Mouse (Mus musculus) midbrain, embryonic 12.5 days (tissue): ENCODE measurements at regions not wholly inside any gene's neighbourhood (a gene's known extent, or its start where the extent isn't known, plus 50 kb on each side); places are given as distances from the start of the nearest gene placed in this dataset.

Experiments used
- ATAC-seq: fragments of 200-750 bp; cut with Nextera tagmentation; 2 replicates; pipeline ENCODE4 v1.8.0; 2017; ENCODE audit warnings: low read depth, moderate TSS enrichment, moderate library complexity; ENCODE audit not compliant: low FRiP score
- H3K27ac ChIP-seq: fragments of 300-500 bp; sonication (generic); replicated peaks from 2 replicates; pipeline ENCODE4 v1.5.1; 2016; ENCODE audit warnings: mild to moderate bottlenecking
- H3K27me3 ChIP-seq: fragments of 300-500 bp; sonication (generic); 2 replicates; pipeline ENCODE4 v1.6.1; 2016; ENCODE audit warnings: mild to moderate bottlenecking
- H3K36me3 ChIP-seq: fragments of 300-500 bp; sonication (generic); 2 replicates; pipeline ENCODE4 v1.6.1; 2016
- H3K4me1 ChIP-seq: fragments of 300-500 bp; sonication (generic); 2 replicates; pipeline ENCODE4 v1.6.1; 2016
- H3K4me2 ChIP-seq: fragments of 300-500 bp; sonication (generic); replicated peaks from 2 replicates; pipeline ENCODE4 v1.6.1; 2016; ENCODE audit warnings: mild to moderate bottlenecking, moderate library complexity
- H3K4me3 ChIP-seq: fragments of 300-500 bp; sonication (generic); 2 replicates; pipeline ENCODE4 v1.5.1; 2016; ENCODE audit warnings: mild to moderate bottlenecking
- H3K9ac ChIP-seq: fragments of 300-500 bp; sonication (generic); replicated peaks from 2 replicates; pipeline ENCODE4 v1.6.1; 2016; ENCODE audit warnings: mild to moderate bottlenecking, moderate library complexity
- H3K9me3 ChIP-seq: fragments of 300-500 bp; sonication (generic); 2 replicates; pipeline ENCODE4 v1.6.1; 2016; ENCODE audit warnings: mild to moderate bottlenecking
- WGBS: fragments of 180-500 bp; shearing (Covaris S2); methylation state at CpG from one replicate; pipeline ENCODE4 v1.1.7; 2016; 5-methylcytosine and 5-hydroxymethylcytosine counted together

DNA sequence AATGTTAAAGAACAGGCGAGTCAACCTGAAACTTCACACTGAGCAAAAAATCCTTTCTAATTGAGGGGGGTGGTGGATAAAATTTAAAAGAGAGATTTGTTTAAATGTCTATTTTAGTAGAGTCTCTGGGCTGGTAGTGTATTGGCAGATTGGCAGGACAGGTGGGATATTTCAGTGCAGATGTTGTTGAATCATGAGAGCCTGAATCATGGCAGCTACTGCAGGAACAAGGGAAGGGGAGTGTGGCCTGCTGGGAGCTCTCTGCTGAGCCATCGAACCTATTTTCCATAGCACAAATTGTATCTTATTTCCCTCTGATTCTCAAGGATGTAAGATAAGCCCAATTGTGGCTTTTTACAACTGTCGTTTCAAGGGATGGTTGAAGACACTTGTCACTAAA, 760.0 kb upstream of the Lrrc6 start:
- Histone ChIP-seq H3K4me1 (no peaks in the 10 kb centered on the region), H3K36me3 (no peaks in the 10 kb centered on the region), H3K27ac (no peak overlapping the region), H3K4me2 (no peak overlapping the region), H3K9me3 (no peaks in the 10 kb centered on the region), H3K27me3 (no peaks in the 10 kb centered on the region), H3K4me3 (no peak overlapping the region), H3K9ac (no peak overlapping the region)
- ATAC-seq, result no peak
- WGBS, result 74% methylated on average over 3 of the region's 3 CpGs

GRCm38 (mm10) chr15:67249147-67249546, 748.4 kb upstream of the Lrrc6 start:
- H3K4me1 ChIP-seq, result peaks cover 19% of the 10 kb centered on the region
- H3K36me3 ChIP-seq, result no peaks in the 10 kb centered on the region
- H3K27ac ChIP-seq, result no peak overlapping the region
- H3K4me2 ChIP-seq, result no peak overlapping the region
- H3K9ac ChIP-seq, result no peak overlapping the region
- WGBS, result 36% methylated on average over 4 of the region's 4 CpGs
- H3K27me3 ChIP-seq, result no peaks in the 10 kb centered on the region; the same call in 1 of the 2 replicates
- no peak overlapping the region for H3K4me3 ChIP-seq
- no peaks in the 10 kb centered on the region for H3K9me3 ChIP-seq
- ATAC-seq, result no peak

DNA sequence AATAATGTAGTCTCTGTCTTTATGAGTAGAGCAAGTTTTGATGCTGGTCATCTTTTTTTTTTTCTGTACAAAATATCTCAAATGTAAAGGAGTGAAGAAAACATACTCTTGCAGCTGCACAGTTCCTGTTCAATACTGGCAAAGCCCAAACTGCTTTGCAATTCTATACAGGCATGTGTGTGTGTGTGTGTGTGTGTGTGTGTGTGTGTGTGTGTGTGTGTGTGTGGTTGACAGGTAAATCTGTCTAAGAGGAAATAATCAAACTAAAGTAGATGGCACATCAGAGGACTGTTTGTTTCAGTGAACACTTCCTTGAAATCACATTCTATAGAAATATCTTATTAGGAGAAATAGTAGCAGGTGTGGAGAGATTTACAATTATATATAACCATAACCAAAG, 747.8 kb upstream of the Lrrc6 start:
- H3K27ac ChIP-seq, result no peak overlapping the region
- no peaks in the 10 kb centered on the region for H3K36me3 ChIP-seq
- no peaks in the 10 kb centered on the region; the same call in 1 of the 2 replicates for H3K27me3 ChIP-seq
- H3K4me3 ChIP-seq, result no peak overlapping the region
- peaks cover 19% of the 10 kb centered on the region for H3K4me1 ChIP-seq
- H3K9me3 ChIP-seq, result no peaks in the 10 kb centered on the region
- H3K4me2 ChIP-seq, result no peak overlapping the region
- H3K9ac ChIP-seq, result no peak overlapping the region
- ATAC-seq, result no peak

DNA sequence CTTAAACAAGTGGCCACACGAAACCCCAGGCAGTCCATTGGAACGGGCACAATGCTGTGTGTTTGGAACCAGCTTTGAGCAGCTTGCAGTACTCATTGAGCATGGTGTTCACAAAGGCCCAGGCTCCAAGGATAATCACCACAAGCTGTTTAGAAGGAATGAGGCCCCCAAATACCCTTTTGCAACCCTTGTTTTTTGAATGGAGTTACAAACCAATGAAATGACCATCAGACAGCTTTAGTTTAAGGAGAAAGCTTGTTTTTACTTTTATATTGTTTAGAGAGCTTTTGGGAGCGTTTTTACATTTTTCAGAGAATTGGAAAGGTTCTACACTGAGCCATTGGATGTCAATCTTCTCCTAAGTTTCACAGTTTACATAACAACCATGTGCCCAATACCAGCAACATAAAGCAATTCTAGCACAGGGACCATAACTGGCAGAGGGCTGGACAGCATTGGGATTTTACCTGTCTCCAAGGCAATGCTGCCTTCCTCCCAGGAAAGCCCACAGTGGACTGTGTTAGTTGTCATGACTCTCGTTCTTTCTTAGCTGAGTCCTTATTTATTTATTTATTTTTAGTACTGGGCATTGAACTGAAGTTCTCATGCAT, 745.1 kb upstream of the Lrrc6 start:
- Histone ChIP-seq H3K27ac (no peak overlapping the region), H3K36me3 (no peaks in the 10 kb centered on the region), H3K9me3 (no peaks in the 10 kb centered on the region), H3K9ac (no peak overlapping the region), H3K4me3 (no peak overlapping the region), H3K4me1 (peaks cover 19% of the 10 kb centered on the region), H3K4me2 (no peak overlapping the region), H3K27me3 (no peaks in the 10 kb centered on the region; the same call in 1 of the 2 replicates)
- peak; percentile 85 for ATAC-seq
- WGBS, result 30% methylated on average over 4 of the region's 4 CpGs

DNA sequence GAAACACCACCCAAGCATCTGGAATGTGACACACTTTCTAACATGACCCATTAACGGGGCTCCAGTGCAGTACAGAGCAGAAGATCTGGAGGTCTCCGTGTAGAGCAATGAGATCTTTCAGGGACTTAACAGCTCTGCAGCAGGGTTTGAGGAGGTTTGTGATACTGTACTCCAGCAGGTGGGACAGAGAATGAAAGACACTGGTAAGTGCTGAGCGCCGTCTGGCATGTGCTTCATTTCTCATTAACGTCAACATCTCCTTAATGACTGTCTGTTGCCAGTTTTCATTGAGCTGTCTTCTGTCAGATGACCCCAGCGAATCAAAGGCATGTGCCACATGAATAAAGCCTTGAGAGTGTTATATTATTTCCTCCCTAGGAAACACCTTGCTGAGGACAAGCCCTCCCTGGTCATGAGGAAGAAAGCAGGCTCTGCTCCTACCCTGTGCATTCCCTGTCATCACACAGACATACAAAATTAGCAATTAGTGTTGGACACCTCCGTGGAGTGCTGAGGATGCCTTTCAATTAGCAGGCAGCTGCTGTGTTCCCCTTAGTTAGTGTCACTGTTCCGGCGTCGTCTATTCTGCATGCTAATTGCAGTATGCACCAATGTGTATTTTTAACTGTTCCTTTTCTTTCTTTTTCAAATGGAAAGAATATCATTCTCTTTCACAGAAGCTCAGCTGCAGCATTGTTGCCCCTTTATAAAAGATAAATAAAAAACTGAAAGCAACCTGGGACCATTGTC, 744.4 kb upstream of the Lrrc6 start:
- Histone ChIP-seq H3K27ac (no peak overlapping the region), H3K36me3 (no peaks in the 10 kb centered on the region), H3K4me1 (peaks cover 19% of the 10 kb centered on the region), H3K9ac (no peak overlapping the region), H3K4me2 (peak overlapping the region; percentile 29; the same call in 1 of the 2 replicates), H3K4me3 (no peak overlapping the region), H3K27me3 (no peaks in the 10 kb centered on the region; the same call in 1 of the 2 replicates), H3K9me3 (no peaks in the 10 kb centered on the region)
- ATAC-seq, result peak; percentile 87
- 41% methylated on average over 10 of the region's 10 CpGs for WGBS

DNA sequence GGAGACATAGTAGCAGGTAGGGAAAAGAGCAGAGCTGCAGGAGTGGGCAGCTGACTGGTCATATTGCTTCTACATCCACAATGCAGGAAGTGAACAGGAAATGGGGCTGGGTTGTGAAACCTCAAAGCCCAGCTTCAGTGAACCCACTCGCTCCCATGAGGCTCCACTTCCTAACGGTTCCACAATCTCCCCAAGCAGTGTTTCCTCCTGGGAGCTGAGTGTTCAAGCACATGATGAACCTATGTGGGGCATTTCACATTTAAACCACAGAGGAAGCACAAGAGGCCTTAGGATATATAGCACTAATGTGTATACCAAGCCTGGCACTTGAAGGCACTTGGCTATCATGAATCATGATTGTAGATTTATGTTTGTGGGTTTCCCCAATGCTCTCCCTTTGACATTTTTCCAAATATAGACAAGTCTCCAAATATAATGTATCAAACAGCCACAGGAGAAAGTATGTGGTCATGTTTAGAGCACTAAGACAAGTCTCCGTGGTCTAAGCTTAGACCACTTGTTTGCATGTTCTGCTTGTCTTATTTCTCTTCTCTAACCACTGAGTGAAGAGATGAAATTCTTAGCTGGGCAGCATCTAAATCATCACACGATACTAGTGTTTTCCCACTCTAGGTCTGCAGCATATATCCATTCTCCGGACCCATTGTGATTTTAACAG, 734.5 kb upstream of the Lrrc6 start:
- H3K4me3 ChIP-seq, result no peak overlapping the region
- no peak for ATAC-seq
- 89% methylated on average over 5 of the region's 5 CpGs for WGBS
- no peaks in the 10 kb centered on the region for H3K27me3 ChIP-seq
- no peaks in the 10 kb centered on the region for H3K36me3 ChIP-seq
- no peaks in the 10 kb centered on the region for H3K9me3 ChIP-seq
- no peak overlapping the region for H3K9ac ChIP-seq
- no peak overlapping the region for H3K4me2 ChIP-seq
- H3K4me1 ChIP-seq, result no peaks in the 10 kb centered on the region
- no peak overlapping the region for H3K27ac ChIP-seq

DNA sequence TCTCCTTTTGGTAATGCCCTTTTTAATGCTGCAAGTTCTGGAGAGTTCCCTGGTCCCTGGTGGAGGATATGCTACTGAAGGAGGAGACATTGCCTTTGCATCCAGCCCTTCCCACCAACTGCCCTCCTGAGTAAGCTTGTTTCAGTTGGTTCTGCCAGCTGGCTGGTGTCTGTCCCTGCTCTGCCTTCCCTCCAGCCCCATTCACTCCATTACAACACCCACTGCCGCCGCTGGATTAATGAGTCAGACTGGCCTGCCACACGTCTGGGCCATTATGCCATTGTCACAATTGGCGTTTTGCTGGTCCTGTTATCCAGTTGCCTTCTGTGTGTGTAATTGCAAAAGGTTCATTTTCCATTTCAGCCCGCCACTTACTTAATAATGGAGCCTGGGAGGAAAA, 728.6 kb upstream of the Lrrc6 start:
- H3K36me3 ChIP-seq, result no peaks in the 10 kb centered on the region
- 73% methylated on average over 5 of the region's 5 CpGs for WGBS
- no peak for ATAC-seq

DNA sequence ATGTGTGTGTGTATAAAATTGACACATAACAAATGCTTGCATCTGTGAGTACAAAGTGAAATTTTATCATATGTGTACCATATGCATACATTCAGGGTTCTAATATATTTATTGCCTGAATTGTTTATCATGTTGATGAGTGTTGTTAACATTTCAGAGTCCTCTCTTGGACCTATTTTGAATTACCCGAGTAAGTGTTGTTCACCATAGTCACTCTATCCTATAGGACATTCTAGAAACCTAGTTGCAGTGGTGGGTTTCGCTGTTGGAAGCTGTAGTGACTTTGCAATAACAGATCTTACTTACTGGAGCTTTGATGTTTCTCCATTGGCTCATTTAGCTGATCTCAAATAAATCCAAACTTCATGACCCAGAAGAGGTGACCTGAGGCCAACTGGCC, 727.9 kb upstream of the Lrrc6 start:
- H3K9ac ChIP-seq, result no peak overlapping the region
- H3K27me3 ChIP-seq, result no peaks in the 10 kb centered on the region
- 89% methylated on average over 2 of the region's 2 CpGs for WGBS
- H3K4me3 ChIP-seq, result no peak overlapping the region
- H3K36me3 ChIP-seq, result no peaks in the 10 kb centered on the region
- H3K4me2 ChIP-seq, result no peak overlapping the region
- H3K27ac ChIP-seq, result no peak overlapping the region
- no peaks in the 10 kb centered on the region for H3K9me3 ChIP-seq
- ATAC-seq, result no peak
- H3K4me1 ChIP-seq, result no peaks in the 10 kb centered on the region

More for the DNA sequence above, 728.6 kb upstream of the Lrrc6 start:
- H3K9ac ChIP-seq, result no peak overlapping the region
- no peak overlapping the region for H3K27ac ChIP-seq
- H3K9me3 ChIP-seq, result no peaks in the 10 kb centered on the region
- no peaks in the 10 kb centered on the region for H3K27me3 ChIP-seq
- H3K4me2 ChIP-seq, result no peak overlapping the region
- no peak overlapping the region for H3K4me3 ChIP-seq
- H3K4me1 ChIP-seq, result no peaks in the 10 kb centered on the region

DNA sequence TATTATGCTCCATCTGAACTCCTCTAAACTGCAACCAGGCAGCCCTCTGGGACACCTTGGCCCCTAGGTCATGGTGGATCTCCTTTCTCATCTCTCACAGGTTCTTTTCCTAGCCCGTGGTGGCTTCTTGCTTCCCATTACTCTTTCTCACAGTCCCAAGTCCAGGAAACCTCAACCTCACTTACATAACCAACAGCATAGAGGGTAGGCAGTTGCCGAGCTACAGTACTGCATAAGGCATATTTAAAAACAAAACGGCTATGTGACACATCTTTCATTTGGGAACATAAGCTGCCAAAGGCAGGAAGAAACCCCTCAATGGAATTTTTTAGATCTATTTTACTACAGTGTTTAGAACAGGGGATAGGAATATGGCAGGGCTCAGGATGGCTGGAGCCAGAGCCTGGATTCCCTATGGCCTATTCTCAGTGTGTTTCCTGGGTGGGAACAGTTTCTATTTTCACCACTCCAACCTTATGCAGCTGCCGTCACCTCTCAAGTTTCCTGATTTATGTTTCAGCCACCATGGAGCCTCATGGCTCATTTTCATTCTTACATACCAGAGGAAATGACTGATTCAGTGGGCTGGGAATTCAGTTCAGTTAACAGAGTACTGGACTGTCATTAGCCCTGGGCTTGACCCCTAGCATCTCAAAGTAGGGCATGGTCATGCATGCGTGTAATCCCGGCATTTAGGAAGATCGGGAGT, 726.9 kb upstream of the Lrrc6 start:
- Histone ChIP-seq H3K9me3 (no peaks in the 10 kb centered on the region), H3K9ac (no peak overlapping the region), H3K27ac (no peak overlapping the region), H3K4me1 (no peaks in the 10 kb centered on the region), H3K36me3 (no peaks in the 10 kb centered on the region), H3K4me2 (no peak overlapping the region), H3K27me3 (no peaks in the 10 kb centered on the region), H3K4me3 (no peak overlapping the region)
- 88% methylated on average over 7 of the region's 7 CpGs for WGBS
- no peak for ATAC-seq

- Histone ChIP-seq H3K4me1 (no peaks in the 10 kb centered on the region), H3K36me3 (no peaks in the 10 kb centered on the region), H3K4me2 (no peak overlapping the region), H3K9me3 (no peaks in the 10 kb centered on the region), H3K27ac (no peak overlapping the region), H3K27me3 (no peaks in the 10 kb centered on the region), H3K9ac (no peak overlapping the region), H3K4me3 (no peak overlapping the region)
- 93% methylated on average over 9 of the region's 9 CpGs for WGBS
- ATAC-seq, result no peak
These were observed 726.2 kb upstream of the Lrrc6 start for GRCm38 (mm10) chr15:67226900-67227299.
